Mouse (Mus musculus): ENCODE results near the gene Nrxn3. TPM values are rescaled to one million over a fixed set of nuclear protein-coding genes. Genes with fewer than 3 reads are reported as not detected.

Nrxn3 gene
- polyA plus RNA-seq, 1 experiment from 2014 or later, result 4.4 TPM

DNA sequence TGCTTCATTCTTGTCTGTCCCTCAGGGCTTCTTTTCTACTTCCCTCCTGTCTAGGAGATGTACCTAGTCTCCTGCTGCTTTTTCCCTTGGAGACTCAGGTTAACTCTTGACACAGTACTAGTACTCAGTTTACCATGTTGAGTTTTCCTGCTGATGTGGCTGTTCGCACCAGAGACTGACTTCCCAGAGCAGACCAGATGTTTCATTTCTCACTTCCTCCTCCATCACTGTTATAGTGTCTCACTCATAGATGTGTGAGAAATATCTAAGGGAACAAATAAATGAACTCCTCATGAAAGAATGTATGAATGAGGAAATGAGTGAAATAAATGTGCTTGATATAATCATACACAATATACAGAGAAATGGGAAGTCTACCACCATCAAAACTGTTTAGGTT is 1558.6 kb downstream of the Nrxn3 start:
- Histone ChIP-seq H3K9me3 (no peaks in the 10 kb centered on the region), H3K4me3 (no peak overlapping the region), H3K36me3 (replicated peaks) (no peaks in the 10 kb centered on the region), H3K4me1 (0 out of 2 replicates have a peak, but pooled peaks cover 5% of the 10 kb centered on the region), H3K27me3 (replicated peaks; ENCODE audit: low read depth, poor library complexity, severe bottlenecking) (no peaks in the 10 kb centered on the region), H3K27ac (replicated peaks) (no peak overlapping the region)
- 87% methylated on average over 1 of the region's 1 CpGs for WGBS
- DNase-seq (ENCODE audit: low spot score), result no peak

DNA sequence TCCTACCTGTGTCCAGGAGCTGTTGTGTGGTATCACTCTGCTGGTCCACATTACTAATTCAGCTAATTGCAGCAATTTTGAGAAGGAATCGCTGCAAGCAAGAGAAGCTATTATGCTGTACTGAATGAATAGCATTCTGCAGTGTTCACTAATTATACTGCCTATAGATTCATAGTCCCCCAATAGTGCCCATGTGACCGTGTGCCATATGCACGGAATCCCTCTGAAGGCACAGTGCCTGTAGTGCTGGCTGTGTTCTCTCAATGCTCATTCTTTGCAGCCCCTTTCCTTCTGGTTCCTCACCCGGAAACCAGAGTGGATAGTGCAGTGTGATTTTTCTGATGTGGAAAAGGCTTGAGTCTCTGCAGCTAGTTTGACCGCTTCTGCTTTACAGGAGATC is 1560.3 kb downstream of the Nrxn3 start:
- H3K36me3 ChIP-seq (replicated peaks), result no peaks in the 10 kb centered on the region
- WGBS, result 75% methylated on average over 5 of the region's 5 CpGs
- no peak overlapping the region for H3K4me3 ChIP-seq
- no peak overlapping the region for H3K27ac ChIP-seq (replicated peaks)
- no peak for DNase-seq (ENCODE audit: low spot score)
- no peaks in the 10 kb centered on the region for H3K9me3 ChIP-seq
- H3K27me3 ChIP-seq (replicated peaks; ENCODE audit: low read depth, poor library complexity, severe bottlenecking), result no peaks in the 10 kb centered on the region
- H3K4me1 ChIP-seq, result 0 out of 2 replicates have a peak, but pooled peaks cover 5% of the 10 kb centered on the region

DNA sequence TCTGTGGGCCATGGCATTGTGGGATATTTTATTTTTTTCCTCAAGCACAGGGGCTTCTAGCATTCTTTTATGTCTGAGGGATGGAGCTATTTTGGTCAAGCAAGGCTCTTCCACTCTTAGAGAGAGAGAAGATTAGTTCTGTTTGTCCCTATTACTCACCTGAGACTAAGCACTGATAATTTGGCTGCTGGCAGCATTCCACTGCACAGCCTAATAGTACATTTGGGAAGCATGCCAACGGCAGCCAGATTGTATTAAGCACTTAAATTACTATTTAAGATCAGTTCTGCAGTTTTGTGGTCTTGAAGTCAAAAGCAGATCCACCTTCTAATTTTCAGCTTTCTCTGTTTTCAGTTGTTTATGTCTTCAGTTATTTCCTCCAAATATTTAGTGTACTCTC is 1580.0 kb downstream of the Nrxn3 start:
- no peaks in the 10 kb centered on the region for H3K4me1 ChIP-seq
- no peaks in the 10 kb centered on the region for H3K9me3 ChIP-seq
- no peaks in the 10 kb centered on the region for H3K27me3 ChIP-seq (replicated peaks; ENCODE audit: low read depth, poor library complexity, severe bottlenecking)
- H3K27ac ChIP-seq (replicated peaks), result no peak overlapping the region
- 82% methylated on average over 1 of the region's 1 CpGs for WGBS
- no peak overlapping the region for H3K4me3 ChIP-seq
- no peak for DNase-seq (ENCODE audit: low spot score)
- H3K36me3 ChIP-seq (replicated peaks), result no peaks in the 10 kb centered on the region

DNA sequence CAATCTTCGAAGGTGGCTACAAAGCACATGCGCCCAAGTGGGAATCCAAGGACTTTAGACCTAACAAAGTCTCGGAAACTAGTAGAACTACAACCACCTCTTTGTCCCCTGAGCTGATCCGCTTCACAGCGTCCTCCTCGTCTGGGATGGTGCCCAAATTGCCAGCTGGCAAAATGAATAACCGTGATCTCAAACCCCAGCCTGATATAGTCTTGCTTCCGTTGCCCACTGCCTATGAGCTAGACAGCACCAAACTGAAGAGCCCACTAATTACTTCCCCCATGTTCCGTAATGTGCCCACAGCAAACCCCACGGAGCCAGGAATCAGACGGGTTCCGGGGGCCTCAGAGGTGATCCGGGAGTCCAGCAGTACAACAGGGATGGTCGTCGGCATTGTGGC is 1609.1 kb downstream of the Nrxn3 start:
- H3K27me3 ChIP-seq (replicated peaks; ENCODE audit: low read depth, poor library complexity, severe bottlenecking), result no peaks in the 10 kb centered on the region
- no peaks in the 10 kb centered on the region for H3K36me3 ChIP-seq (replicated peaks)
- DNase-seq (ENCODE audit: low spot score), result no peak
- 93% methylated on average over 15 of the region's 15 CpGs for WGBS
- no peak overlapping the region for H3K4me3 ChIP-seq
- peaks cover 5% of the 10 kb centered on the region; the same call in 1 of the 2 replicates for H3K4me1 ChIP-seq
- no peak overlapping the region for H3K27ac ChIP-seq (replicated peaks)
- H3K9me3 ChIP-seq, result no peaks in the 10 kb centered on the region

DNA sequence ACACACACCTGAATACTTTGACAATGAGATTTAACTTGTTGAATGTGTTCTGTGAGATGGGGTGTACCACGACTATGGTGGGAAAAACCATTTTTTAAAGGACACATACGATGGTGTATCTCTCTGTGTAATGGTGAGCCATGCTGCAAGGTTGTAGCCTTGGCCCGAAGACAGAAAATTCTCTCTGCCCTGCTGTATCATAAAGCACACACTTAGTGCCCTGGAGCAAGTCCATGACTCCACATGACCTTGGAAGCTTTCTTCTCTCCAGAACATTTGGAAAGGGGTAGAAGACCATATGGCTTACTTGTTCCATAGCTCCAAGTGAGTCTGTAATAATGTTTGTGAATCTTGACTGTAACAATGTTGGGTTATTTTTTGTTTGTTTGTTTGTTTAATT is 1609.8 kb downstream of the Nrxn3 start:
- peaks cover 5% of the 10 kb centered on the region; the same call in 1 of the 2 replicates for H3K4me1 ChIP-seq
- WGBS, result 87% methylated on average over 3 of the region's 3 CpGs
- no peak overlapping the region for H3K4me3 ChIP-seq
- no peaks in the 10 kb centered on the region for H3K36me3 ChIP-seq (replicated peaks)
- no peaks in the 10 kb centered on the region for H3K27me3 ChIP-seq (replicated peaks; ENCODE audit: low read depth, poor library complexity, severe bottlenecking)
- no peaks in the 10 kb centered on the region for H3K9me3 ChIP-seq
- H3K27ac ChIP-seq (replicated peaks), result no peak overlapping the region
- DNase-seq (ENCODE audit: low spot score), result no peak

DNA sequence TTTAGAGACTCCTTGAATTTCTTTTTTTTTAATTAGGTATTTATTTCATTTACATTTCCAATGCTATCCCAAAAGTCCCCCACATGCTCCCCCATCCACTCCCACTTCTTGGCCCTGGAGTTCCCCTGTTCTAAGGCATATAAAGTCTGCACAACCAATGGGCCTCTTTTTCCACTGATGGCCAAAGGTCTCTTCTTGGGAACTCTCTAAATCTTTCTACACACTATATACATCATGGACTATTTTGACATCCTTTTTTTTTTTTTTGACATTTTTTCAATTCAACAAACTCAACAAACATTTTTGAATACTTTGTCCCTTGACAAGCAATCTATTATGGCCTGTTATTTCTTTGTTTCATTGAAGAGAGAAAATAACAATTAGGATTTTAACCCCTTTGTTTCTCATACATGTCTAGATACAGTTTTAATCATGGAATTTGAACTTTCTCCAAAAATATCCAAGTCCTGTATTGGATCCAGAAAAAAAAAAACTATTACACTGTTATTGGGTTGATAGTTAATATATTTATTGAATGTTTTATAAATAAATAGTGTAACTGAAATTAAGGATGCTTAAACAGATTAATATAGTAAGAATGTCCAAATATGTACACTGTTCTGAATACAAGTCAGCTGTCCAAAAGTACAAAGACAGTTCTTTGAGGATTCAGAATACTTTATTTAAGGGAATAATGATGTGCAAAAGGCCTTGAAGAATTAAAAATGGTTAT is 1615.0 kb downstream of the Nrxn3 start:
- Histone ChIP-seq H3K27me3 (replicated peaks; ENCODE audit: low read depth, poor library complexity, severe bottlenecking) (no peaks in the 10 kb centered on the region), H3K36me3 (replicated peaks) (no peaks in the 10 kb centered on the region), H3K27ac (replicated peaks) (no peak overlapping the region), H3K4me3 (no peak overlapping the region), H3K4me1 (peaks cover 5% of the 10 kb centered on the region; the same call in 1 of the 2 replicates), H3K9me3 (no peaks in the 10 kb centered on the region)
- DNase-seq (ENCODE audit: low spot score), result no peak

DNA sequence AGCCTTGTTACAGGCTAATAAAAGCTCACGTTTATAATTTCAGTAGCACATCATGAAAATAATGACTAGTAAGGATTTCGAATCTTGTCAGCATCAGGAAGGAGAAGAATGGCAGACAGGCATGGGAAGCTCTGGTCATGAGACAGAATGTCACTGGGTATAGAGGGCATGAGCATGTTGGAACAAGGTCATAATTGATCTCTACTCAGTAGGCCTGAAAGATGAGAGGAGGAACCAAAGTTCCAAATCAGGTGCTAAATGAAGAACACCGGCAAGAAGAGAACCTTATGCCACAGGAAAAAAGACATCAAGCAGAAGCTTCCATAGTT is 1615.5 kb downstream of the Nrxn3 start:
- Histone ChIP-seq H3K4me1 (peaks cover 2% of the 10 kb centered on the region; the same call in 1 of the 2 replicates), H3K9me3 (no peaks in the 10 kb centered on the region), H3K27me3 (replicated peaks; ENCODE audit: low read depth, poor library complexity, severe bottlenecking) (no peaks in the 10 kb centered on the region), H3K4me3 (no peak overlapping the region), H3K27ac (replicated peaks) (no peak overlapping the region), H3K36me3 (replicated peaks) (no peaks in the 10 kb centered on the region)
- 91% methylated on average over 3 of the region's 3 CpGs for WGBS
- DNase-seq (ENCODE audit: low spot score), result no peak

Small RNA genes within 50 kb of the gene (microRNA-seq; reads per million reads assigned to microRNA genes)
- gene Gm23989, result not detected
- gene Gm27313, result not detected

All from embryonic facial prominence, embryonic 10.5 days (tissue).